10 mouse cellular contexts compared by ENCODE assay signal in the genomic region with DNA sequence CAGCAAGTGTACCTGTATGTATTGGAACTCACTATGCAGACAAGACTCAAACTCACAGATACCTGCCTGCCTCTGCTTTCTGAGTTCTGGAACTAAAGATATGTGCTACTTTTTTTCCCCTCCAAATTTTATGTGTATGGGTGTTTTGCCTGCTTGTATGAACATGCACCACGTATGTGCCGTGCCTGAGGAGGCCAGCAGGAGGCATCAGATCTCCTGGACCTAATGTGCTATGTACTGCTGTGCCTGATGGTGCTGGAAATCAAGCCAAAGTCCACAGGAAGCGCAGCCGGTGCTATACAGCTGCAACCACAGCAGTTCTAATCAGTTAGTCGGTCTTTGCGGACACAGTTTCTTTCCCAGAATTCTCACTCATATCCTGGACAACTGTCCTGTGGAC. TPM values are rescaled to one million over a fixed set of nuclear protein-coding genes. Genes with fewer than 3 reads are reported as not detected.
DNase-seq lines count a peak whose midpoint lies in the region; ATAC-seq lines count a peak whose summit lies in the region.
"Had no signal": no experiment of that assay in that cellular context is flagged by ENCODE, and none has a peak within 500 bp of the region (broad histone marks: within the 10 kb centered on the region; RNA-seq: fewer than 3 reads in every experiment).

No protein-coding gene starts in this region.

- no peaks in the 10 kb centered on the region; the same call in 1 of the 2 replicates for H3K9me3 ChIP-seq in liver, embryonic 13.5 days (replicated peaks)
- H3K9me3 ChIP-seq in hindbrain, embryonic 13.5 days = no peaks in the 10 kb centered on the region
- H3K9me3 ChIP-seq: midbrain, embryonic 13.5 days had no signal

- no peaks in the 10 kb centered on the region for H3K27me3 ChIP-seq in liver, embryonic 13.5 days
- no peaks in the 10 kb centered on the region for H3K27me3 ChIP-seq in hindbrain, embryonic 13.5 days
- H3K27me3 ChIP-seq: midbrain, embryonic 13.5 days had no signal

- WGBS in liver, embryonic 13.5 days (ENCODE audit: insufficient replicate concordance) = 48% methylated on average over 6 of the region's 6 CpGs
- WGBS in hindbrain, embryonic 13.5 days = 81% methylated on average over 6 of the region's 6 CpGs

- peak overlapping the region; percentile 5; the same call in 1 of the 2 replicates for H3K4me2 ChIP-seq in liver, embryonic 13.5 days
- H3K4me2 ChIP-seq in hindbrain, embryonic 13.5 days = no peak overlapping the region
- H3K4me2 ChIP-seq: midbrain, embryonic 13.5 days had no signal

- 0 out of 2 replicates have a peak overlapping the region, but pooled peaks have one; percentile 20 for H3K9ac ChIP-seq in liver, embryonic 13.5 days
- H3K9ac ChIP-seq in hindbrain, embryonic 13.5 days = no peak overlapping the region
- H3K9ac ChIP-seq: midbrain, embryonic 13.5 days had no signal

- H3K36me3 ChIP-seq in liver, embryonic 13.5 days = no peaks in the 10 kb centered on the region
- H3K36me3 ChIP-seq in hindbrain, embryonic 13.5 days = no peaks in the 10 kb centered on the region
- H3K36me3 ChIP-seq: midbrain, embryonic 13.5 days had no signal

- ATAC-seq in liver, embryonic 13.5 days (ENCODE audit: low read depth) = peak; percentile 66
- no peak for ATAC-seq in hindbrain, embryonic 13.5 days (ENCODE audit: low FRiP score)
- ATAC-seq: midbrain, embryonic 13.5 days had no signal

- DNase-seq in gastrocnemius, postnatal 10 days = peak; percentile 19
- no peak for DNase-seq in gastrocnemius, postnatal 25 days
- DNase-seq in thymus, postnatal 14 days = peak; percentile 45
- no peak for DNase-seq in thymus, adult 18-20 months
- peak; percentile 55 for DNase-seq in liver, embryonic 13.5 days
- peak; percentile 85 for DNase-seq in yolk sac, embryonic 10.5 days (ENCODE audit: low spot score)
- no peak for DNase-seq in left cerebral cortex, adult 8-10 months (ENCODE audit: low spot score in 2 of 2)
- DNase-seq: heart, postnatal 14 days had no signal

- H3K4me1 ChIP-seq in liver, embryonic 13.5 days (replicated peaks) = peaks cover 59% of the 10 kb centered on the region
- H3K4me1 ChIP-seq in hindbrain, embryonic 13.5 days (replicated peaks) = no peaks in the 10 kb centered on the region
- H3K4me1 ChIP-seq: midbrain, embryonic 13.5 days had no signal

- H3K4me3 ChIP-seq in liver, embryonic 13.5 days (replicated peaks) = no peak overlapping the region
- H3K4me3 ChIP-seq in hindbrain, embryonic 13.5 days = no peak overlapping the region
- H3K4me3 ChIP-seq: midbrain, embryonic 13.5 days had no signal

- H3K27ac ChIP-seq in liver, embryonic 13.5 days = peak overlapping the region; percentile 80
- H3K27ac ChIP-seq in hindbrain, embryonic 13.5 days = no peak overlapping the region
- H3K27ac ChIP-seq: midbrain, embryonic 13.5 days had no signal

RNA-seq across cellular contexts. Expression of a gene that starts 12.0 kb away (rescaled TPM):
- total RNA-seq in gastrocnemius, postnatal 10 days (2021) = 10 to 100 TPM; 36.7 to 41.1 TPM
- 10 to 100 TPM; 26.2 to 28.2 TPM for total RNA-seq in gastrocnemius, postnatal 25 days (2021)
- 27.1 and 32.1 TPM in 2 replicates for polyA plus RNA-seq in liver, embryonic 13.5 days (2015; fragmentation: Nextera tagmentation; extraction: Ambion mirVana)
- polyA plus RNA-seq in hindbrain, embryonic 13.5 days (2015; fragmentation: Nextera tagmentation; extraction: Ambion mirVana) = 83.1 and 84.6 TPM in 2 replicates
- 100 to 1,000 TPM in 2 of 4 experiments, 10 to 100 TPM in 2; 89.7 to 111 (median 98.2) TPM for total RNA-seq in left cerebral cortex, adult 8-10 months (2022)

RNA-seq across cellular contexts. Expression of a gene that starts 24.4 kb away (rescaled TPM):
- total RNA-seq in gastrocnemius, postnatal 10 days (2021) = 10 to 100 TPM; 38.6 to 45.1 TPM
- total RNA-seq in gastrocnemius, postnatal 25 days (2021) = 10 to 100 TPM; 32.8 to 34.1 TPM
- 15.8 and 15.9 TPM in 2 replicates for polyA plus RNA-seq in liver, embryonic 13.5 days (2015; fragmentation: Nextera tagmentation; extraction: Ambion mirVana)
- polyA plus RNA-seq in hindbrain, embryonic 13.5 days (2015; fragmentation: Nextera tagmentation; extraction: Ambion mirVana) = 28.0 and 31.3 TPM in 2 replicates
- 100 to 1,000 TPM in 2 of 4 experiments, 10 to 100 TPM in 2; 89.4 to 105 (median 96.9) TPM for total RNA-seq in left cerebral cortex, adult 8-10 months (2022)

RNA-seq across cellular contexts. Expression of a gene that starts 24.9 kb away (rescaled TPM):
- total RNA-seq in gastrocnemius, postnatal 10 days (2021) = over 10,000 TPM; 46,059 to 51,168 TPM
- total RNA-seq in gastrocnemius, postnatal 25 days (2021) = over 10,000 TPM; 49,123 to 49,891 TPM
- polyA plus RNA-seq in liver, embryonic 13.5 days (2015; fragmentation: Nextera tagmentation; extraction: Ambion mirVana) = 42.7 and 46.8 TPM in 2 replicates
- polyA plus RNA-seq in hindbrain, embryonic 13.5 days (2015; fragmentation: Nextera tagmentation; extraction: Ambion mirVana) = 11.0 and 15.5 TPM in 2 replicates
- total RNA-seq in left cerebral cortex, adult 8-10 months (2022) = 10 to 100 TPM in 2 of 4 experiments, 1 to 10 TPM in 2; 1.9 to 21.6 (median 9.2) TPM

RNA-seq across cellular contexts. Expression of a gene that starts 46.2 kb away (rescaled TPM):
- total RNA-seq in gastrocnemius, postnatal 10 days (2021) = under 1 TPM; 0.16 to 0.86 TPM
- under 1 TPM; 0.13 to 0.16 TPM for total RNA-seq in gastrocnemius, postnatal 25 days (2021)
- 8.2 and 8.7 TPM in 2 replicates for polyA plus RNA-seq in liver, embryonic 13.5 days (2015; fragmentation: Nextera tagmentation; extraction: Ambion mirVana)
- 0.06 and 0.09 TPM in 2 replicates for polyA plus RNA-seq in hindbrain, embryonic 13.5 days (2015; fragmentation: Nextera tagmentation; extraction: Ambion mirVana)
- under 1 TPM in 3 of 4 experiments, not detected in 1; 0.09 to 0.30 (median 0.13) TPM for total RNA-seq in left cerebral cortex, adult 8-10 months (2022)

RNA-seq across cellular contexts. Expression of a gene that starts 49.0 kb away (rescaled TPM):
- 1 to 10 TPM; 5.5 to 7.3 TPM for total RNA-seq in gastrocnemius, postnatal 10 days (2021)
- total RNA-seq in gastrocnemius, postnatal 25 days (2021) = 1 to 10 TPM; 4.0 to 4.2 TPM
- 8.3 and 9.0 TPM in 2 replicates for polyA plus RNA-seq in liver, embryonic 13.5 days (2015; fragmentation: Nextera tagmentation; extraction: Ambion mirVana)
- 58.8 and 61.9 TPM in 2 replicates for polyA plus RNA-seq in hindbrain, embryonic 13.5 days (2015; fragmentation: Nextera tagmentation; extraction: Ambion mirVana)
- total RNA-seq in left cerebral cortex, adult 8-10 months (2022) = 10 to 100 TPM; 18.2 to 21.2 (median 21.0) TPM

Comparison
In these comparisons a context has a peak if more than half of its experiments do, and no peak if none do; other contexts are left out.
1. DNase-seq: peak in gastrocnemius, postnatal 10 days (single experiment), thymus, postnatal 14 days (single experiment), liver, embryonic 13.5 days (single experiment) and yolk sac, embryonic 10.5 days (single experiment); none in gastrocnemius, postnatal 25 days (single experiment), thymus, adult 18-20 months (0 of 2) and left cerebral cortex, adult 8-10 months (0 of 2).
2. RNA of a gene that starts 24.9 kb away (total RNA-seq): 46,059 to 51,168 TPM in gastrocnemius, postnatal 10 days and 49,123 to 49,891 TPM in gastrocnemius, postnatal 25 days; 1.9 to 21.6 TPM in left cerebral cortex, adult 8-10 months; every median in the first group is over 1,000 times any median in the second.